Mouse (Mus musculus) forebrain, embryonic 11.5 days (tissue): Measurements from ENCODE around the gene Shank2. TPM values are rescaled to one million over a fixed set of nuclear protein-coding genes. Genes with fewer than 3 reads are reported as not detected.

Experiments
- ATAC-seq: fragments of 200-750 bp; cut with Nextera tagmentation; replicated peaks from 2 replicates; pipeline ENCODE4 v1.8.0; 2017; ENCODE audit warnings: moderate TSS enrichment; ENCODE audit not compliant: low FRiP score
- DNase-seq: peaks from one replicate; pipeline ENCODE4 v3.0.0-alpha.2; 2017; ENCODE audit warnings: low spot score
- H3K27ac ChIP-seq: fragments of 300-500 bp; sonication (generic); 2 replicates; pipeline ENCODE4 v1.5.1; 2014; ENCODE audit warnings: low read depth, low read length
- H3K27me3 ChIP-seq: fragments of 300-500 bp; sonication (generic); 2 replicates; pipeline ENCODE4 v1.6.1; 2014; ENCODE audit warnings: mild to moderate bottlenecking, low read length, mixed read lengths; ENCODE audit not compliant: control insufficient read depth, insufficient read depth
- H3K36me3 ChIP-seq: fragments of 300-500 bp; sonication (generic); 2 replicates; pipeline ENCODE4 v1.6.1; 2014; ENCODE audit warnings: mild to moderate bottlenecking, low read length, moderate library complexity, mixed read lengths; ENCODE audit not compliant: control insufficient read depth, insufficient read depth
- H3K4me1 ChIP-seq: fragments of 300-500 bp; sonication (generic); replicated peaks from 2 replicates; pipeline ENCODE4 v1.6.1; 2014; ENCODE audit warnings: low read length, mixed read lengths; ENCODE audit not compliant: control insufficient read depth, insufficient read depth
- H3K4me2 ChIP-seq: fragments of 300-500 bp; sonication (generic); 2 replicates; pipeline ENCODE4 v1.6.1; 2014; ENCODE audit warnings: low read depth, mild to moderate bottlenecking, low read length, moderate library complexity, mixed read lengths; ENCODE audit not compliant: severe bottlenecking
- H3K4me3 ChIP-seq: fragments of 300-500 bp; sonication (generic); 2 replicates; pipeline ENCODE4 v1.5.1; 2014; ENCODE audit warnings: low read depth, low read length
- H3K9ac ChIP-seq: fragments of 300-500 bp; sonication (generic); 2 replicates; pipeline ENCODE4 v1.6.1; 2014; ENCODE audit warnings: low read length
- H3K9me3 ChIP-seq: fragments of 300-500 bp; sonication (generic); 2 replicates; pipeline ENCODE4 v1.6.1; 2016; ENCODE audit warnings: low read length, mixed read lengths; ENCODE audit not compliant: control insufficient read depth
- WGBS: fragments of 180-500 bp; shearing (Covaris S2); extraction: QIAGEN DNeasy Blood & Tissue Kit; methylation state at CpG from one replicate; pipeline ENCODE4 v1.1.7; 2014; 5-methylcytosine and 5-hydroxymethylcytosine counted together
- polyA plus RNA-seq: library from polyadenylated mRNA; unstranded; fragments of >200 nt; fragmentation: Nextera tagmentation; extraction: Ambion mirVana; gene quantifications from 2 replicates; pipeline ENCODE4 v1.2.1, GENCODE M21; 2014

Gene Shank2
- polyA plus RNA-seq, 1 experiment from 2014 or later = 2.2 TPM

- H3K27ac ChIP-seq = peak overlapping the region; percentile 19; the same call in 1 of the 2 replicates
- ATAC-seq = peak; percentile 42; the same call in 1 of the 2 replicates
- H3K36me3 ChIP-seq = no peaks in the 10 kb centered on the region
- DNase-seq = no peak
- H3K4me1 ChIP-seq = no peaks in the 10 kb centered on the region
- 44% methylated on average over 9 of the region's 9 CpGs for WGBS
- H3K27me3 ChIP-seq = no peaks in the 10 kb centered on the region
- H3K4me2 ChIP-seq = no peak overlapping the region
- H3K4me3 ChIP-seq = no peak overlapping the region
- H3K9ac ChIP-seq = no peak overlapping the region
- no peaks in the 10 kb centered on the region for H3K9me3 ChIP-seq
These were observed 36.4 kb downstream of the Shank2 start for GRCm38 (mm10) chr7:144037966-144038669.

- no peaks in the 10 kb centered on the region for H3K9me3 ChIP-seq
- no peak overlapping the region for H3K27ac ChIP-seq
- ATAC-seq = no peak
- H3K4me1 ChIP-seq = no peaks in the 10 kb centered on the region
- H3K4me2 ChIP-seq = no peak overlapping the region
- no peak overlapping the region for H3K4me3 ChIP-seq
- H3K36me3 ChIP-seq = no peaks in the 10 kb centered on the region
- no peaks in the 10 kb centered on the region for H3K27me3 ChIP-seq
- no peak overlapping the region for H3K9ac ChIP-seq
- WGBS = 72% methylated on average over 8 of the region's 8 CpGs
- DNase-seq = no peak
These were observed 37.0 kb downstream of the Shank2 start for GRCm38 (mm10) chr7:144038741-144039140.

- no peak overlapping the region for H3K4me3 ChIP-seq
- no peak overlapping the region for H3K9ac ChIP-seq
- H3K4me2 ChIP-seq = no peak overlapping the region
- WGBS = 63% methylated on average over 3 of the region's 3 CpGs
- DNase-seq (no peak), ATAC-seq (no peak)
- no peaks in the 10 kb centered on the region for H3K9me3 ChIP-seq
- H3K27me3 ChIP-seq = no peaks in the 10 kb centered on the region
- H3K4me1 ChIP-seq = no peaks in the 10 kb centered on the region; the same call in 1 of the 2 replicates
- no peak overlapping the region for H3K27ac ChIP-seq
- no peaks in the 10 kb centered on the region for H3K36me3 ChIP-seq
These were observed 38.6 kb downstream of the Shank2 start for GRCm38 (mm10) chr7:144040328-144040727.

GRCm38 (mm10) chr7:144052076-144052475 is 50.3 kb downstream of the Shank2 start:
- no peak overlapping the region for H3K4me2 ChIP-seq
- no peaks in the 10 kb centered on the region for H3K4me1 ChIP-seq
- H3K27ac ChIP-seq = no peak overlapping the region
- 16% methylated on average over 12 of the region's 12 CpGs for WGBS
- no peaks in the 10 kb centered on the region for H3K36me3 ChIP-seq
- DNase-seq = no peak
- ATAC-seq = no peak
- no peak overlapping the region for H3K9ac ChIP-seq
- H3K9me3 ChIP-seq = no peaks in the 10 kb centered on the region
- H3K4me3 ChIP-seq = no peak overlapping the region
- H3K27me3 ChIP-seq = no peaks in the 10 kb centered on the region

GRCm38 (mm10) chr7:144055188-144055587 is 53.5 kb downstream of the Shank2 start:
- no peak for DNase-seq
- H3K4me2 ChIP-seq = no peak overlapping the region
- no peak overlapping the region for H3K9ac ChIP-seq
- no peaks in the 10 kb centered on the region for H3K27me3 ChIP-seq
- H3K9me3 ChIP-seq = no peaks in the 10 kb centered on the region
- H3K4me3 ChIP-seq = no peak overlapping the region
- no peaks in the 10 kb centered on the region for H3K36me3 ChIP-seq
- ATAC-seq = no peak
- 79% methylated on average over 6 of the region's 6 CpGs for WGBS
- no peak overlapping the region for H3K27ac ChIP-seq
- no peaks in the 10 kb centered on the region for H3K4me1 ChIP-seq

GRCm38 (mm10) chr7:144055702-144056531 is 54.2 kb downstream of the Shank2 start:
- Histone ChIP-seq H3K9ac (no peak overlapping the region), H3K27ac (no peak overlapping the region), H3K4me1 (no peaks in the 10 kb centered on the region), H3K27me3 (no peaks in the 10 kb centered on the region), H3K36me3 (no peaks in the 10 kb centered on the region), H3K4me3 (no peak overlapping the region), H3K4me2 (no peak overlapping the region), H3K9me3 (no peaks in the 10 kb centered on the region)
- ATAC-seq (no peak), DNase-seq (peak; percentile 70)
- WGBS = 72% methylated on average over 7 of the region's 7 CpGs

- Histone ChIP-seq H3K4me2 (no peak overlapping the region), H3K9ac (no peak overlapping the region), H3K4me1 (no peaks in the 10 kb centered on the region), H3K27me3 (no peaks in the 10 kb centered on the region), H3K27ac (no peak overlapping the region), H3K4me3 (no peak overlapping the region), H3K36me3 (no peaks in the 10 kb centered on the region), H3K9me3 (no peaks in the 10 kb centered on the region)
- ATAC-seq (no peak), DNase-seq (no peak)
- WGBS = 87% methylated on average over 7 of the region's 7 CpGs
These were observed 68.6 kb downstream of the Shank2 start for GRCm38 (mm10) chr7:144070162-144070949.

GRCm38 (mm10) chr7:144072219-144072618 is 70.5 kb downstream of the Shank2 start:
- Histone ChIP-seq H3K27ac (no peak overlapping the region), H3K27me3 (no peaks in the 10 kb centered on the region), H3K9ac (no peak overlapping the region), H3K4me2 (no peak overlapping the region), H3K9me3 (no peaks in the 10 kb centered on the region), H3K36me3 (no peaks in the 10 kb centered on the region), H3K4me3 (no peak overlapping the region), H3K4me1 (no peaks in the 10 kb centered on the region)
- ATAC-seq (no peak), DNase-seq (no peak)
- WGBS = 39% methylated on average over 1 of the region's 1 CpGs
